Mouse (Mus musculus) MEL (cell line): ENCODE results near the gene Psme2. TPM values are rescaled to one million over a fixed set of nuclear protein-coding genes. Genes with fewer than 3 reads are reported as not detected.

Experiments
- DNase-seq: peaks from one replicate; pipeline ENCODE4 v3.0.0; 2011; ENCODE audit warnings: low read depth, low spot score
- H3K27ac ChIP-seq: 2 replicates; pipeline ENCODE4 v1.5.1; 2012; ENCODE audit warnings: low read depth, mild to moderate bottlenecking, control low read depth, low read length, moderate library complexity; ENCODE audit not compliant: control insufficient read depth
- H3K27me3 ChIP-seq, 2 experiments: fragments of 150-350 bp in 1 of 2; sonication (generic) in 1 of 2; 2 replicates each; pipeline ENCODE4 v1.6.1; 2012; ENCODE audit warnings: low read length in 2 of 2, mild to moderate bottlenecking in 2 of 2, improper control_type of control experiment in 1 of 2, moderate library complexity in 1 of 2; ENCODE audit not compliant: insufficient read depth in 2 of 2, control insufficient read depth in 1 of 2
- H3K36me3 ChIP-seq, 2 experiments: 2 replicates each; pipeline ENCODE4 v1.6.1; 2012 to 2014; ENCODE audit warnings: low read length in 2 of 2, improper control_type of control experiment in 1 of 2, inconsistent platforms in 1 of 2, mild to moderate bottlenecking in 1 of 2; ENCODE audit not compliant: insufficient read depth in 2 of 2, control insufficient read depth in 1 of 2
- H3K4me1 ChIP-seq, 2 experiments: fragments of 150-350 bp in 1 of 2; sonication (generic) in 1 of 2; 2 replicates each; pipeline ENCODE4 v1.6.1; 2012; ENCODE audit warnings: low read length in 2 of 2, improper control_type of control experiment in 1 of 2, mild to moderate bottlenecking in 1 of 2; ENCODE audit not compliant: insufficient read depth in 2 of 2, control insufficient read depth in 1 of 2
- H3K4me3 ChIP-seq, 2 experiments: fragments of 150-350 bp in 1 of 2; sonication (generic) in 1 of 2; 2 replicates each; pipeline ENCODE4 v1.5.1; 2012; ENCODE audit warnings: low read depth in 2 of 2, low read length in 2 of 2, mild to moderate bottlenecking in 2 of 2, moderate library complexity in 2 of 2, control low read depth in 1 of 2, improper control_type of control experiment in 1 of 2; ENCODE audit not compliant: control insufficient read depth in 1 of 2, insufficient read depth in 1 of 2
- H3K79me2 ChIP-seq: 2 replicates; pipeline ENCODE4 v1.6.1; 2012; ENCODE audit warnings: mild to moderate bottlenecking, low read length, moderate library complexity; ENCODE audit not compliant: control insufficient read depth, poor library complexity, insufficient read depth
- H3K9ac ChIP-seq: 2 replicates; pipeline ENCODE4 v1.6.1; 2012; ENCODE audit warnings: low read depth, mild to moderate bottlenecking, control low read depth, low read length, moderate library complexity; ENCODE audit not compliant: control insufficient read depth, poor library complexity, severe bottlenecking
- H3K9me3 ChIP-seq: fragments of 150-350 bp; sonication (generic); replicated peaks from 2 replicates; pipeline ENCODE4 v1.6.1; 2012; ENCODE audit warnings: mild to moderate bottlenecking, low read length, improper control_type of control experiment, moderate library complexity; ENCODE audit not compliant: insufficient read depth
- BHLHE40 ChIP-seq: IDR thresholded peaks from 2 replicates; pipeline ENCODE4 v1.6.1; 2012; ENCODE audit warnings: low read depth, mild to moderate bottlenecking, inconsistent platforms, low read length, improper control_type of control experiment, borderline replicate concordance
- CTCF ChIP-seq, 3 experiments: IDR thresholded peaks in 2 of 3; conservative IDR thresholded peaks in 1 of 3; 2 replicates each; pipeline ENCODE4 v1.5.1; 2011 to 2012; ENCODE audit warnings: low read length in 3 of 3, low read depth in 2 of 3, mild to moderate bottlenecking in 2 of 3, improper control_type of control experiment in 1 of 3, inconsistent platforms in 1 of 3, mixed read lengths in 1 of 3, moderate library complexity in 1 of 3; ENCODE audit not compliant: control insufficient read depth in 1 of 3, insufficient read depth in 1 of 3, poor library complexity in 1 of 3, severe bottlenecking in 1 of 3
- E2F4 ChIP-seq: IDR thresholded peaks from 2 replicates; pipeline ENCODE4 v1.6.1; 2011; ENCODE audit warnings: low read depth, low read length, improper control_type of control experiment, borderline replicate concordance
- ELF1 ChIP-seq: IDR thresholded peaks from 2 replicates; pipeline ENCODE4 v1.6.1; 2014; ENCODE audit warnings: low read depth, mild to moderate bottlenecking, inconsistent platforms, low read length, improper control_type of control experiment, moderate library complexity
- EP300 ChIP-seq, 2 experiments: IDR thresholded peaks; 2 replicates each; pipeline ENCODE4 v1.6.1; 2011; ENCODE audit warnings: improper control_type of control experiment in 2 of 2, low read length in 2 of 2, low read depth in 1 of 2, mild to moderate bottlenecking in 1 of 2
- ETS1 ChIP-seq: IDR thresholded peaks from 2 replicates; pipeline ENCODE4 v1.6.1; 2012; ENCODE audit warnings: low read depth, mild to moderate bottlenecking, inconsistent platforms, low read length, improper control_type of control experiment, moderate library complexity
- GATA1 ChIP-seq: IDR thresholded peaks from 2 replicates; pipeline ENCODE4 v1.6.1; 2011; ENCODE audit warnings: low read depth, low read length, improper control_type of control experiment
- JUND ChIP-seq: IDR thresholded peaks from 2 replicates; pipeline ENCODE4 v1.6.1; 2011; ENCODE audit warnings: low read depth, mild to moderate bottlenecking, improper control_type of control experiment, low read length
- KAT2A ChIP-seq: conservative IDR thresholded peaks from 2 replicates; pipeline ENCODE4 v1.6.1; 2012; ENCODE audit warnings: low read depth, low read length, improper control_type of control experiment, inconsistent platforms
- MAZ ChIP-seq: IDR thresholded peaks from 2 replicates; pipeline ENCODE4 v1.6.1; 2012; ENCODE audit warnings: low read depth, mild to moderate bottlenecking, inconsistent platforms, low read length, improper control_type of control experiment
- MEF2A ChIP-seq: IDR thresholded peaks from 2 replicates; pipeline ENCODE4 v1.6.1; 2014; ENCODE audit warnings: low read depth, mild to moderate bottlenecking, inconsistent platforms, low read length, improper control_type of control experiment; ENCODE audit not compliant: poor library complexity, insufficient replicate concordance, severe bottlenecking; ENCODE audit errors: extremely low read depth
- MXI1 ChIP-seq: IDR thresholded peaks from 2 replicates; pipeline ENCODE4 v1.6.1; 2011; ENCODE audit warnings: mild to moderate bottlenecking, low read depth, low read length, improper control_type of control experiment
- RAD21 ChIP-seq: IDR thresholded peaks from 2 replicates; pipeline ENCODE4 v1.6.1; 2011; ENCODE audit warnings: mild to moderate bottlenecking, low read depth, low read length, improper control_type of control experiment
- RCOR1 ChIP-seq: IDR thresholded peaks from 2 replicates; pipeline ENCODE4 v1.6.1; 2012; ENCODE audit warnings: low read depth, mild to moderate bottlenecking, inconsistent platforms, low read length, improper control_type of control experiment
- SIN3A ChIP-seq: IDR thresholded peaks from 2 replicates; pipeline ENCODE4 v1.6.1; 2012; ENCODE audit warnings: low read length, improper control_type of control experiment, inconsistent platforms
- SMC3 ChIP-seq: IDR thresholded peaks from 2 replicates; pipeline ENCODE4 v1.6.1; 2011; ENCODE audit warnings: low read depth, low read length, improper control_type of control experiment
- TAL1 ChIP-seq: IDR thresholded peaks from 2 replicates; pipeline ENCODE4 v1.6.1; 2012; ENCODE audit warnings: mild to moderate bottlenecking, inconsistent platforms, low read length, moderate library complexity, mixed read lengths
- TBP ChIP-seq: IDR thresholded peaks from 2 replicates; pipeline ENCODE4 v1.8.0; 2011; ENCODE audit warnings: low read depth, low read length, improper control_type of control experiment
- UBTF ChIP-seq: IDR thresholded peaks from 2 replicates; pipeline ENCODE4 v1.6.1; 2012; ENCODE audit warnings: low read depth, mild to moderate bottlenecking, inconsistent platforms, low read length, improper control_type of control experiment, moderate library complexity, borderline replicate concordance; ENCODE audit not compliant: insufficient read depth
- USF1 ChIP-seq: IDR thresholded peaks from 2 replicates; pipeline ENCODE4 v1.6.1; 2014; ENCODE audit warnings: low read depth, mild to moderate bottlenecking, inconsistent platforms, low read length, improper control_type of control experiment, moderate library complexity
- ZMIZ1 ChIP-seq: IDR thresholded peaks from 2 replicates; pipeline ENCODE4 v1.6.1; 2012; ENCODE audit warnings: low read depth, mild to moderate bottlenecking, inconsistent platforms, low read length, improper control_type of control experiment, moderate library complexity
- polyA plus RNA-seq, 2 experiments: library from polyadenylated mRNA; stranded (reverse) in 1 of 2; unstranded in 1 of 2; fragments of >175 nt in 1 of 2; fragments of >200 nt in 1 of 2; gene quantifications; 2 replicates each; pipeline versions ENCODE4 v1.2.1 to v1.2.4; 2012; ENCODE audit warnings: low replicate concordance in 2 of 2, low read depth in 1 of 2; ENCODE audit not compliant: insufficient read length in 2 of 2, insufficient read depth in 1 of 2, missing spikeins in 1 of 2
- total RNA-seq: library from RNA; depleted of rRNA; stranded (reverse); fragments of 300-350 nt; gene quantifications from 2 replicates; pipeline ENCODE4 v1.2.3, GENCODE M21; 2012

Psme2 gene
- total and polyA plus RNA-seq, 3 experiments, result 143 to 231 TPM; not detected in 1

DNA sequence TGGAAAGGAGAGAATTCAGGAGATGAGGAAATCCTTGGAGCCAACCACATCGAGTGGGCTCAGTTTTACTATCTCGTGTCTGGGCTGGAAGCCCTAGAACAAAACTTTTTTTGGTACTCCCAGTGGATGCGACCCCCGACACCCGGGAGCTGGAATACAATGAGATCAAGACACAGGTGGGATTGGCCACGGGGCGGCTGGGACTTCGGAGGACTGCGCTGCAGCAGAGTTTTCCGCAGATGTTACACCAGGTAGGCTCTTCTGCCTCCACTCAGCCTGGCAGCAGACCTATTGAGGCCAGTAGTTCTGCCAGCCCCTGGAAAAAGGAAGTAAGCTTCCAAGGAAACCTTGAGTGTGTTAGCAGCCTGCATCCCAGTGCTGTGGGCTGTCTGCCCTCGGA is 27.7 kb downstream of the Psme2 start:
- no peak overlapping the region for H3K9ac ChIP-seq
- TF ChIP-seq EP300 (IDR thresholded peaks at IDR 0.05; ENCODE audit: low read depth in 1 of 2, low read length in 2 of 2) (no peak), CTCF (IDR thresholded peaks at IDR 0.05 in 2 of 3, conservative IDR thresholded peaks at IDR 0.05 in 1 of 3; ENCODE audit: control insufficient read depth in 1 of 3, insufficient read depth in 1 of 3, low read depth in 2 of 3, low read length in 3 of 3, poor library complexity in 1 of 3, severe bottlenecking in 1 of 3) (no peak), ELF1 (no peak), MXI1 (no peak), E2F4 (no peak), SIN3A (no peak), RCOR1 (no peak), UBTF (no peak), MEF2A (no peak), RAD21 (no peak), BHLHE40 (no peak), ETS1 (no peak), MAZ (no peak), JUND (no peak), KAT2A (no peak), GATA1 (no peak), USF1 (no peak), TAL1 (no peak), TBP (no peak), ZMIZ1 (no peak)
- peaks cover under 1 to 12% of the 10 kb centered on the region in 2 experiments; a peak in 3 of 4 replicates for H3K4me1 ChIP-seq
- H3K27me3 ChIP-seq, result no peaks in the 10 kb centered on the region
- H3K27ac ChIP-seq, result no peak overlapping the region
- DNase-seq, result no peak
- H3K9me3 ChIP-seq, result no peaks in the 10 kb centered on the region
- H3K36me3 ChIP-seq, result peaks cover 0 to 10% of the 10 kb centered on the region in 2 experiments; a peak in 2 of 4 replicates
- H3K4me3 ChIP-seq, result no peak overlapping the region
- H3K79me2 ChIP-seq, result no peaks in the 10 kb centered on the region; the same call in none of the 2 replicates

DNA sequence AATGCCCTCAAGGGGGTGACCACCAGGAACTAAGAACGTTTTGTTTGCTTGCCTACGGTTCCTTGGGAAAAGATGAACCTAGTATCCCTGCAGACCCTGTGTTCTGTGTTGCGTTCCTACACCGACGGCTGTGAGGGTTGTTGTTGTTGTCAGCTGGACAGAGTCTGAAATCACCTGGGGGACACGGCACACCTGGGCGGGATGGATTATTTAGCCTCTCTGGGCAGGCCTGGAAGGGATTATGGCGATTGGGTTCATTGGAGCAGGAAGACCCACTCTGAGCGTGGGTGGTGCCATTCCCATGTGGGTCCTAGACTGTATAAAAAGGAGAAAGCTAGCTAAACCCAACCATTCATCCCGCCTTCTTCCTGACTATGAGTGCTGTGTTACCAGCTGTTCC is 29.1 kb downstream of the Psme2 start:
- Histone ChIP-seq H3K4me3 (no peak overlapping the region), H3K9me3 (no peaks in the 10 kb centered on the region), H3K36me3 (peaks cover 0 to 18% of the 10 kb centered on the region in 2 experiments; a peak in 2 of 4 replicates), H3K79me2 (no peaks in the 10 kb centered on the region; the same call in none of the 2 replicates), H3K27ac (no peak overlapping the region), H3K9ac (no peak overlapping the region), H3K4me1 (peaks cover 7 to 18% of the 10 kb centered on the region in 2 experiments; a peak in 3 of 4 replicates), H3K27me3 (no peaks in the 10 kb centered on the region)
- DNase-seq, result no peak
- TF ChIP-seq UBTF, result no peak
- no peak for TF ChIP-seq MXI1
- TF ChIP-seq SMC3, result no peak
- TF ChIP-seq MEF2A, result no peak
- no peak for TF ChIP-seq ZMIZ1
